Mouse (Mus musculus): ENCODE data around the gene Utp4. TPM values are rescaled to one million over a fixed set of nuclear protein-coding genes. Genes with fewer than 3 reads are reported as not detected.

Utp4 gene
- polyA plus RNA-seq, 1 experiment from 2014 or later = 26.1 TPM

- no peaks in the 10 kb centered on the region for H3K36me3 ChIP-seq (ENCODE audit: control insufficient read depth, insufficient read depth)
- no peaks in the 10 kb centered on the region; the same call in 1 of the 2 replicates for H3K4me1 ChIP-seq (ENCODE audit: control insufficient read depth, low read depth, low read length)
- no peak overlapping the region for H3K27ac ChIP-seq (ENCODE audit: low read length)
- no peak overlapping the region for H3K4me2 ChIP-seq (ENCODE audit: low read depth, low read length)
- ATAC-seq (ENCODE audit: low read depth) = no peak
- no peak overlapping the region for H3K4me3 ChIP-seq (ENCODE audit: low read depth, low read length)
- no peaks in the 10 kb centered on the region for H3K27me3 ChIP-seq (ENCODE audit: control insufficient read depth, insufficient read depth, low read depth, low read length)
- no peak overlapping the region for H3K9ac ChIP-seq (ENCODE audit: low read depth, low read length)
- no peaks in the 10 kb centered on the region for H3K9me3 ChIP-seq (replicated peaks; ENCODE audit: control insufficient read depth, low read length)
- WGBS (ENCODE audit: insufficient replicate concordance) = 58% methylated on average over 6 of the region's 6 CpGs
Observed at GRCm38 (mm10) chr8:106963365-106963764, 69.9 kb downstream of the Utp4 start.

- no peak overlapping the region for H3K4me3 ChIP-seq (ENCODE audit: low read depth, low read length)
- no peak overlapping the region for H3K27ac ChIP-seq (ENCODE audit: low read length)
- ATAC-seq (ENCODE audit: low read depth) = no peak
- H3K4me1 ChIP-seq (ENCODE audit: control insufficient read depth, low read depth, low read length) = no peaks in the 10 kb centered on the region; the same call in 1 of the 2 replicates
- H3K36me3 ChIP-seq (ENCODE audit: control insufficient read depth, insufficient read depth) = no peaks in the 10 kb centered on the region
- H3K9me3 ChIP-seq (replicated peaks; ENCODE audit: control insufficient read depth, low read length) = no peaks in the 10 kb centered on the region
- H3K27me3 ChIP-seq (ENCODE audit: control insufficient read depth, insufficient read depth, low read depth, low read length) = no peaks in the 10 kb centered on the region
- WGBS (ENCODE audit: insufficient replicate concordance) = 24% methylated on average over 4 of the region's 4 CpGs
- no peak overlapping the region for H3K4me2 ChIP-seq (ENCODE audit: low read depth, low read length)
- no peak overlapping the region for H3K9ac ChIP-seq (ENCODE audit: low read depth, low read length)
Observed at GRCm38 (mm10) chr8:106964573-106964972, 71.1 kb downstream of the Utp4 start.

GRCm38 (mm10) chr8:106969964-106970363 lies 76.5 kb downstream of the Utp4 start:
- 73% methylated on average over 3 of the region's 3 CpGs for whole genome bisulfite sequencing (ENCODE audit: insufficient replicate concordance)
- H3K27me3 ChIP-seq (ENCODE audit: control insufficient read depth, insufficient read depth, low read depth, low read length) = no peaks in the 10 kb centered on the region
- ATAC-seq (ENCODE audit: low read depth) = no peak

GRCm38 (mm10) chr8:106971916-106972315 lies 78.5 kb downstream of the Utp4 start:
- Histone ChIP-seq H3K9me3 (replicated peaks; ENCODE audit: control insufficient read depth, low read length) (no peaks in the 10 kb centered on the region), H3K4me2 (ENCODE audit: low read depth, low read length) (no peak overlapping the region), H3K27ac (ENCODE audit: low read length) (no peak overlapping the region), H3K4me1 (ENCODE audit: control insufficient read depth, low read depth, low read length) (no peaks in the 10 kb centered on the region; the same call in 1 of the 2 replicates), H3K9ac (ENCODE audit: low read depth, low read length) (no peak overlapping the region), H3K4me3 (ENCODE audit: low read depth, low read length) (no peak overlapping the region), H3K36me3 (ENCODE audit: control insufficient read depth, insufficient read depth) (no peaks in the 10 kb centered on the region), H3K27me3 (ENCODE audit: control insufficient read depth, insufficient read depth, low read depth, low read length) (no peaks in the 10 kb centered on the region)
- 51% methylated on average over 5 of the region's 5 CpGs for WGBS (ENCODE audit: insufficient replicate concordance)
- ATAC-seq (ENCODE audit: low read depth) = no peak

More at GRCm38 (mm10) chr8:106969964-106970363, 76.5 kb downstream of the Utp4 start:
- H3K9me3 ChIP-seq (replicated peaks; ENCODE audit: control insufficient read depth, low read length) = no peaks in the 10 kb centered on the region
- H3K4me3 ChIP-seq (ENCODE audit: low read depth, low read length) = no peak overlapping the region
- no peaks in the 10 kb centered on the region for H3K36me3 ChIP-seq (ENCODE audit: control insufficient read depth, insufficient read depth)
- H3K4me2 ChIP-seq (ENCODE audit: low read depth, low read length) = no peak overlapping the region
- no peak overlapping the region for H3K27ac ChIP-seq (ENCODE audit: low read length)
- no peak overlapping the region for H3K9ac ChIP-seq (ENCODE audit: low read depth, low read length)
- no peaks in the 10 kb centered on the region; the same call in 1 of the 2 replicates for H3K4me1 ChIP-seq (ENCODE audit: control insufficient read depth, low read depth, low read length)

Other genes starting within 250 kb of the Utp4 start
- 3.4 TPM in 2 replicates for gene Tango6, start 210.6 kb upstream of the Utp4 start, polyA plus RNA-seq (2015; fragmentation: Nextera tagmentation; extraction: Ambion mirVana)
- gene Has3, start 23.4 kb upstream of the Utp4 start, polyA plus RNA-seq (2015; fragmentation: Nextera tagmentation; extraction: Ambion mirVana) = 0.02 and 0.04 TPM in 2 replicates
- 1.0 and 1.3 TPM in 2 replicates for gene Sntb2, start 42.1 kb downstream of the Utp4 start, polyA plus RNA-seq (2015; fragmentation: Nextera tagmentation; extraction: Ambion mirVana)
- gene Vps4a, start 137.6 kb downstream of the Utp4 start, polyA plus RNA-seq (2015; fragmentation: Nextera tagmentation; extraction: Ambion mirVana) = 20.4 and 20.9 TPM in 2 replicates
- 13.5 and 14.7 TPM in 2 replicates for gene Pdf, start 155.0 kb downstream of the Utp4 start, polyA plus RNA-seq (2015; fragmentation: Nextera tagmentation; extraction: Ambion mirVana)
- 14.1 and 14.6 TPM in 2 replicates for gene Cog8, start 163.1 kb downstream of the Utp4 start, polyA plus RNA-seq (2015; fragmentation: Nextera tagmentation; extraction: Ambion mirVana)
- gene Nip7, start 163.2 kb downstream of the Utp4 start, polyA plus RNA-seq (2015; fragmentation: Nextera tagmentation; extraction: Ambion mirVana) = 25.9 and 34.2 TPM in 2 replicates
- gene Tmed6, start 172.0 kb downstream of the Utp4 start, polyA plus RNA-seq (2015; fragmentation: Nextera tagmentation; extraction: Ambion mirVana) = 3.9 and 4.2 TPM in 2 replicates
- gene Terf2, start 202.9 kb downstream of the Utp4 start, polyA plus RNA-seq (2015; fragmentation: Nextera tagmentation; extraction: Ambion mirVana) = 5.5 and 6.0 TPM in 2 replicates

Measured in liver, embryonic 16.5 days (tissue).